Mouse (Mus musculus): ENCODE data around the gene Pald1. TPM values are rescaled to one million over a fixed set of nuclear protein-coding genes. Genes with fewer than 3 reads are reported as not detected.

Pald1 gene
- total and polyA plus RNA-seq, 3 experiments = 2.9 to 6.4 TPM; not detected in 1

DNA sequence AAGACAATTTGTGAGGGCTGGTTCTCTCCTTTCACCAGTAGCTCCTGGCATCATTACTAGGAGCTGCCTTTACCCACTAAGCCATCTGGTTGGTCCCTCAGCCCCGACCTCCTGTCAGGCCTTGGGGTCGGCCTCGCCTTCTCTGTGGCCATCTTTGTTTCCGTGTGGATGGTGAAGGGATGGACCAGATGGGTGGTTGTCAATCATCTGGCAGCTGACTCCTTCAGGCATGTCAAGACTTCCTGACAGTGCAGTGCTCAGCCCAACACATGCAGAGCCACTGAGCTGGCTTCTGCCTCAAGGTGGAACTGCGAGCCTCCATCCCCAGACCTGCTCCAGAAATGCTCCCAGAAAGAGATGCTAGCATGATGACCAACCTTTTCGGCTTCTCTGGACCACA, 18.9 kb downstream of the Pald1 start:
- H3K36me3 ChIP-seq (ENCODE audit: control insufficient read depth in 1 of 2, insufficient read depth in 2 of 2, low read length in 2 of 2) = no peaks in the 10 kb centered on the region
- H3K79me2 ChIP-seq (ENCODE audit: control insufficient read depth, insufficient read depth, low read length, poor library complexity) = no peaks in the 10 kb centered on the region
- H3K9ac ChIP-seq (ENCODE audit: control insufficient read depth, low read depth, low read length, poor library complexity, severe bottlenecking) = no peak overlapping the region
- TF ChIP-seq CTCF (IDR thresholded peaks at IDR 0.05 in 2 of 3, conservative IDR thresholded peaks at IDR 0.05 in 1 of 3; ENCODE audit: control insufficient read depth in 1 of 3, insufficient read depth in 1 of 3, low read depth in 2 of 3, low read length in 3 of 3, poor library complexity in 1 of 3, severe bottlenecking in 1 of 3) (no peak), USF2 (IDR thresholded peaks at IDR 0.05; ENCODE audit: borderline replicate concordance in 1 of 2, insufficient read depth in 1 of 2, low read depth in 1 of 2, low read length in 2 of 2) (no peak)
- no peaks in the 10 kb centered on the region for H3K4me1 ChIP-seq (ENCODE audit: control insufficient read depth in 1 of 2, insufficient read depth in 2 of 2, low read length in 2 of 2)
- H3K4me3 ChIP-seq (ENCODE audit: control insufficient read depth in 1 of 2, insufficient read depth in 1 of 2, low read depth in 2 of 2, low read length in 2 of 2) = no peak overlapping the region
- H3K27ac ChIP-seq (ENCODE audit: control insufficient read depth, low read depth, low read length) = no peak overlapping the region
- no peak for DNase-seq (ENCODE audit: low read depth, low spot score)
- no peaks in the 10 kb centered on the region for H3K27me3 ChIP-seq (ENCODE audit: control insufficient read depth in 1 of 2, insufficient read depth in 2 of 2, low read length in 2 of 2)
- no peaks in the 10 kb centered on the region for H3K9me3 ChIP-seq (replicated peaks; ENCODE audit: insufficient read depth, low read length)

GRCm38 (mm10) chr10:61362992-61363391, 20.3 kb downstream of the Pald1 start:
- TF ChIP-seq USF1 (IDR thresholded peaks at IDR 0.05; ENCODE audit: low read depth, low read length) = no peak
- no peak for TF ChIP-seq CHD2 (IDR thresholded peaks at IDR 0.05; ENCODE audit: low read length)
- TF ChIP-seq ZKSCAN1 (IDR thresholded peaks at IDR 0.05; ENCODE audit: low read depth, low read length) = no peak
- no peak for TF ChIP-seq MAX (IDR thresholded peaks at IDR 0.05; ENCODE audit: low read length)
- no peak for TF ChIP-seq GATA1 (IDR thresholded peaks at IDR 0.05; ENCODE audit: low read depth, low read length)
- TF ChIP-seq ZMIZ1 (IDR thresholded peaks at IDR 0.05; ENCODE audit: low read depth, low read length) = no peak
- no peak for TF ChIP-seq NRF1 (IDR thresholded peaks at IDR 0.05; ENCODE audit: insufficient read depth, low read depth, low read length, poor library complexity, severe bottlenecking)
- TF ChIP-seq MXI1 (IDR thresholded peaks at IDR 0.05; ENCODE audit: low read depth, low read length) = no peak
- TF ChIP-seq TAL1 (IDR thresholded peaks at IDR 0.05; ENCODE audit: low read length) = no peak
- no peak for TF ChIP-seq CTCF (IDR thresholded peaks at IDR 0.05 in 2 of 3, conservative IDR thresholded peaks at IDR 0.05 in 1 of 3; ENCODE audit: control insufficient read depth in 1 of 3, insufficient read depth in 1 of 3, low read depth in 2 of 3, low read length in 3 of 3, poor library complexity in 1 of 3, severe bottlenecking in 1 of 3)
- TF ChIP-seq TCF12 (IDR thresholded peaks at IDR 0.05; ENCODE audit: low read depth, low read length) = no peak
- no peak for TF ChIP-seq RCOR1 (IDR thresholded peaks at IDR 0.05; ENCODE audit: low read depth, low read length)
- TF ChIP-seq TBP (IDR thresholded peaks at IDR 0.05; ENCODE audit: low read depth, low read length) = no peak
- no peak for TF ChIP-seq BHLHE40 (IDR thresholded peaks at IDR 0.05; ENCODE audit: borderline replicate concordance, low read depth, low read length)
- TF ChIP-seq ZC3H11A (IDR thresholded peaks at IDR 0.05; ENCODE audit: low read depth, low read length) = no peak
- no peak for TF ChIP-seq E2F4 (IDR thresholded peaks at IDR 0.05; ENCODE audit: borderline replicate concordance, low read depth, low read length)
- H3K79me2 ChIP-seq (ENCODE audit: control insufficient read depth, insufficient read depth, low read length, poor library complexity) = no peaks in the 10 kb centered on the region
- H3K36me3 ChIP-seq (ENCODE audit: control insufficient read depth in 1 of 2, insufficient read depth in 2 of 2, low read length in 2 of 2) = no peaks in the 10 kb centered on the region
- no peak for DNase-seq (ENCODE audit: low read depth, low spot score)
- no peak overlapping the region for H3K9ac ChIP-seq (ENCODE audit: control insufficient read depth, low read depth, low read length, poor library complexity, severe bottlenecking)
- H3K4me1 ChIP-seq (ENCODE audit: control insufficient read depth in 1 of 2, insufficient read depth in 2 of 2, low read length in 2 of 2) = no peaks in the 10 kb centered on the region
- H3K4me3 ChIP-seq (ENCODE audit: control insufficient read depth in 1 of 2, insufficient read depth in 1 of 2, low read depth in 2 of 2, low read length in 2 of 2) = no peak overlapping the region
- no peaks in the 10 kb centered on the region for H3K27me3 ChIP-seq (ENCODE audit: control insufficient read depth in 1 of 2, insufficient read depth in 2 of 2, low read length in 2 of 2)
- H3K27ac ChIP-seq (ENCODE audit: control insufficient read depth, low read depth, low read length) = no peak overlapping the region
- no peaks in the 10 kb centered on the region for H3K9me3 ChIP-seq (replicated peaks; ENCODE audit: insufficient read depth, low read length)

Measured in MEL (cell line).